Mouse (Mus musculus): Measurements from ENCODE around the gene Ccnj. TPM values are rescaled to one million over a fixed set of nuclear protein-coding genes. Genes with fewer than 3 reads are reported as not detected.

The Ccnj gene
- total RNA-seq (2014; fragmentation: Nextera tagmentation) (5.5 and 7.4 TPM in 2 replicates), total RNA-seq (2017) (9.3 and 9.5 TPM in 2 replicates)

DNA sequence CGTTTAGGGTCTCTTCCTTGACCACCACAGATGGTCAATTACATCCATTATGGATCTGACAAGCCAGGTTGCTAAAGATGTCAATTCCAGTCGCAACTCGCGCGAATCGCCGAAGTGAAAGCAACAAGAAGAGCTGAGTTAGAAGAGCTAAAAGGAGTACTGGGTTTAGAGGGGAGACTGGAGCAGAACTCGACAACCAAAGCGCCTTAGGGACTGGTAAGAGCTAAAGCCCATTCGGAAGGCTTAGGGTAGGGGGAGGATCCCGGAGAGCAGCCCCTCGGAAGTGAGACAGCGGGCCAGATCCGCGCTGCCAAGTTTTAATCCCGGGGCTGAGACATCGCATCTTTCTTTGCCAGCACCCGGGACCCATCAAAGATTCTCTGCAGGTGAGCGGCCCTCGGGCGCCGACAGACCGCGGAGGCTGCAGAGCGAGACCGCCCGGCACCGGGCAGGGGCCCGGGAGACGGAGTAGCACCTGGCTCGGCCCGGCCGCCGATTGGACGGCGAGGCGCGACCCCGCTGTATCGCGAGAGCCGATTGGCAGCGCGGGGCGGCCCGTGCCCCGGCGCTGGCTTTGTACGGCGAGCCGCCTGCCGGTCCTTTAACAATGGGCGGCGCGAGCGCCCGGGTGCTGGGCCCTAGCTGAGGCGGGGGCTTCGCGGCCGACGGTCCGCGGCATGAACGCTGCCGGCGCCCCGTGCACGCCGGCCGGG, at the start of gene Ccnj:
TSS of gene Ccnj (plus strand) at position 577 of the 713 bp plus-strand sequence.
- peak; percentile 82 for ATAC-seq (replicated peaks; ENCODE audit: poor library complexity, severe bottlenecking)

DNA sequence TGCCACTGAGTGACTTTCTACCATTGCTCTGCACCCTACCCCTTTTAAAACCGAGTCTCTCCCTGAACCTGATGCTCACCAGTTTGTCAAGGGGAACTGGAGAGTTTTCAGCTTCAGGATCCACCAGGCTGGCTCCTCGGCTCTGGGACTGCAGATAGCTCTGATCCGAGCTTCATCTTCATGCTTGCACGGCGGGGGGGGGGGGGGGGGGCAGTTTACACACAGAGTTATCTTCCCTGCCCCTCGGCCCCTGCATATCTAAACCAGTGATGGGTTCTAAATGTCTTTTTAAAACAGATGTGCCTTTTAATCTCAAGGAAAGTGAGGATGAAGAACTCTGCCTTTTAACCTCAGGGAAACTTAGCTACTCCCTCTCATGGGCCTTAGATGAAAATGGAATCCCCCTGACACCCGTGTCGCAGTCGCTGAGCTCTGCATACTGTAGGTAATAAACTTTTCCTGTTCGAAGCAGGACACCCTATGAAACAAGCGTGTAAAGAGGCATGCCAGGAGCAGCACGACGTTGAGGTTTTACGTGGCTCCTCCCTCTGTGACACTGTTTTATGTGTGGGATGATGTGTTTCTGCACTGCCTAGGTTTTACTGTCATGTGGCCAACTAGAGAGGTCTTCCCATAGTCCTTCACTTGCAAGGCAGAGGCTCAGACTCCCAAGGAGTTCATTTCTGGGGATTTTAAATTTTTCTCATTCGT, 42.9 kb upstream of the Ccnj start:
- no peak; the same call in 1 of the 2 replicates for ATAC-seq (replicated peaks; ENCODE audit: poor library complexity, severe bottlenecking)

GRCm38 (mm10) chr19:40788715-40789084, 42.4 kb upstream of the Ccnj start:
- ATAC-seq (replicated peaks; ENCODE audit: poor library complexity, severe bottlenecking) = peak; percentile 90

DNA sequence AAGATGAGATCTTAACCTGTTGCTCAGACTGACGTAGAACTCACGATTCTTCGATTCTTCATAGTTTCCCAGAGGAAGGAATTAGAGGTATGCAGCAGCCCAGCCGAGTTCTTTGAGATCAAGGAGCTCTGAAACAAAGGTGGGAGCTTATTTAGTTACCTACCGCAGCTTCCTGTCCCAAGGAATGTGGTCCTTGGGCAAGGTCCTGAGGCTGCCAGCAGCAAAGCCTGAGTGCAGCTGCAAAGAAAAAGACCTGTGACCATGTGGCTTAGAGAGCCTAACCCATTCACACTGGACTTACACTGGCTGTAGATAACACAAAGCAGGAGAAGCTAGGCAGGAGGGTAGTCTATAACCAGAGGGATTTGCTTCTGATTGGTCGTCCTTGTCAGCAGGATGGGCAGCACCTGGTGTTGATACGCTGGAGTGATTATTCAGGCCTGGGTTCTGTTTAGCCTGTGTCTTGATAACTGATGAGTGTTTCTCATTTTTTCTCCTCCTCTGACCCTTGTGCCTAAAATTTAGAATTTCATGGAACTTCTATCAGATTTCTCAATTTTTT, 25.8 kb upstream of the Ccnj start:
- no peak for ATAC-seq (replicated peaks; ENCODE audit: poor library complexity, severe bottlenecking)

GRCm38 (mm10) chr19:40809858-40810257, 21.2 kb upstream of the Ccnj start:
- peak; percentile 43 for ATAC-seq (replicated peaks; ENCODE audit: poor library complexity, severe bottlenecking)

GRCm38 (mm10) chr19:40811840-40812239, 19.2 kb upstream of the Ccnj start:
- ATAC-seq (replicated peaks; ENCODE audit: poor library complexity, severe bottlenecking) = no peak

DNA sequence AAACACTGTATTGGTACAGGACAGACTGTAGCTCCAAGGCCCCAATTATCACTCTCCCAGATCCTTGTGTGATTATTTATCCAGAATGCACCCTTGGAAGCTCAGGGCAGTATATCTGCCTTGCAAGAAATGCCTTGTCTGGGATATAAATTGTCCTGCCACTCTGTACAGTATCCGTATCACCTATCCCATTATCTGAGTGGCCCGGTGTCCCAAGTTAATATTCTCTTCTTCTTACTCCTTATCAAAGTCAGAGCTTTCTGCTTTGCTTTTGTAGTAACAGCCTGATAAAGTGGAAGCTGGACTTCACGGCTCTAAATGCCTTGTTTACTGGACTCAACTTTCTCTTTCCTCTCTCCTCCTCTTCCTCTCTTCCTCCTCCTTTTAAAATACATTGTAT, 18.3 kb upstream of the Ccnj start:
- no peak for ATAC-seq (replicated peaks; ENCODE audit: poor library complexity, severe bottlenecking)

GRCm38 (mm10) chr19:40813385-40813784, 17.7 kb upstream of the Ccnj start:
- peak; percentile 63 for ATAC-seq (replicated peaks; ENCODE audit: poor library complexity, severe bottlenecking)

DNA sequence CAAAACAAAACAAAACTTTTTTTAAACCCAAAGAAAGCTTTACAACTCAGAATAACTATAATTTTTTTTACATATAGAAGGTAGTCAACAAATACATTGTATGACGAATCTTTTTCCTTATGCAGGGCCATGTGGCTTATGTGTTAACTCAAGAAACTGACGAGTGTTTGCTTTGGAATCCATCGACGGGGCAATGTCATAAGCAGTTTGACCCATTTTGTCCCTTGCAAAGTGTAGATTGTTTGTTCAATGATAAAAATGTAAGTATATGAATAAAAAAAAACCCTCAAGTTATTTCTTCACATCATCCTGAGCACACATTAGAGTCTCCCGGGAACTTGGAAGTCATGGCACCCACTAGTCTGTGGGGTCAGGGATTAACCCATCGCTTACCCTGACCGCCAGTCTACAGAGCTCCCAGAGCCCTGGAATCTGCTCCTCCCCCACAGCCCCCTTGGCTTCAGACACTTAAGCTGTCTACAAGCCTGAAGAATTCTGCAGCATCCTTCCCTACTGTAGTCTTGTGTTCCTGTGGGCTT, 15.4 kb upstream of the Ccnj start:
- ATAC-seq (replicated peaks; ENCODE audit: poor library complexity, severe bottlenecking) = no peak

DNA sequence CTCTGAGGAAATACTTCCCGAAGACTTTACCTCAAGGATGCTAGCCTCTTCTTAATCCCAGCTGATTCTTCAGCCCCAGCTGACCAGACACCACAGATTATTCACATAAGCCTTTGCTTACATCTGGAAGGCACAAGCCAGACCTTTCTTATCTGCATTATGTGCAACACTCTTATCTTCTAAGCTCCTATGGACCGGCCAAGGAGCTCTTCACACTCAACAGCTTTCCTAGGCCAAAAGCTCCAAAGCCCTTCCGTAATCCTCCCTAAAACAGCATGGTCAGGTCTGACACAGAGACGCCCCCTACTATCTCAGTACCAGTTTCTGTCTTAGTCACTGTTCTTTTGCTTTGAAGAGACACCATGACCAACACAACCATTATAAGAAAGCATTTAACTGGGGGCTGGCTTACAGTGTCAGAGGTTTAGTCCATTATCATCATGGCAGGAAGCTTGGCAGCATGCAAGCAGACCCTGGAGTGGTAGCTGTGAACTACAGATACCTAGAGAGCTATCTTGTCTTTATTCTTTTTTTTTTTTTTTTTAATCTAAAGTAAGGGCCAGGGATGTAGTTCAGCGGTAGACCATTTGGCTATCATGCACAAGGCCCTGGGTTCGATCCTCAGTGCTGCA, 13.1 kb upstream of the Ccnj start:
- ATAC-seq (replicated peaks; ENCODE audit: poor library complexity, severe bottlenecking) = no peak

DNA sequence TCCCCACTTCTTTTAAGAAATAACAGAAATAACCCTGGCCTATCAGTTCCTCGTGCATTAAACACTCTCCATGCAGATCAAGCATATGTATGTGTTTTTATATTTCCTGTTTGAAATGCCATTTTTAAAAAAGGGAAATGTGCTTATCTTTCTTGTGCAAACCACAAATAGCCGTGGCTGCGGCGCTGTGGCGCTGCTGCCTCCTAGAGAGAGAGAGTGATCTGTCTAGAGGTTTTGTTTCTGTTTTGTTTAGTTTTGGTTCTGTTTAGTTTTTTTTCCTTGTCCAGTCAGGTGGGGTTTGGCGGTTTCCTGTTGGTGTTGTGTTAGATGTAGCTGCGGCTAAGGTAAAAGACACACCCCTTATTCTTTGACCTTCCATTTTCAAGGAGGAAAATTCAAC, 12.3 kb upstream of the Ccnj start:
- peak; percentile 80 for ATAC-seq (replicated peaks; ENCODE audit: poor library complexity, severe bottlenecking)

- ATAC-seq (replicated peaks; ENCODE audit: poor library complexity, severe bottlenecking) = peak; percentile 31
These were observed 9.7 kb upstream of the Ccnj start for GRCm38 (mm10) chr19:40821306-40821825.

GRCm38 (mm10) chr19:40825636-40826035, 5.4 kb upstream of the Ccnj start:
- peak; percentile 73 for ATAC-seq (replicated peaks; ENCODE audit: poor library complexity, severe bottlenecking)

- ATAC-seq (replicated peaks; ENCODE audit: poor library complexity, severe bottlenecking) = no peak
These were observed 4.3 kb upstream of the Ccnj start for GRCm38 (mm10) chr19:40826735-40827134.

DNA sequence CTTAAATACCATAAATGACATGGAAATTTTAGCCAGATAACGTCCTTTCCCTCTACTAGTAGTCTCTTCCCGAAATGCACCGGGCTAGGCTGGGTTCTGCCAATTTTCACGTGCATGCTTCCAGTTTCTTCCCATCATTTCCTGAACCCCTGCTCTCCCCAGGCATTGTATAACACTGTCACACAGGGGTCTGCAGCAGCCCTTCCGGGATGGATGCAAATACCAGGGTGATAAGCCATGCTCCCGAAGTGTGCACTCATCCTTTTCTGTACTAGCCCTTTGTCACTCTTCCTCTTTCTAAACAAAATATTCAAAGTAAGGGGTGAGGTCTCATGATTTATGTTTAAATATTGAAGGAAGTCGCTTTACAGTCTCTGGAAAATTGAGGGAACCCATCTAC, 881 bp upstream of the Ccnj start:
- no peak for ATAC-seq (replicated peaks; ENCODE audit: poor library complexity, severe bottlenecking)

- ATAC-seq (replicated peaks; ENCODE audit: poor library complexity, severe bottlenecking) = peak; percentile 25
These were observed 530 bp downstream of the Ccnj start for GRCm38 (mm10) chr19:40831416-40832201.

DNA sequence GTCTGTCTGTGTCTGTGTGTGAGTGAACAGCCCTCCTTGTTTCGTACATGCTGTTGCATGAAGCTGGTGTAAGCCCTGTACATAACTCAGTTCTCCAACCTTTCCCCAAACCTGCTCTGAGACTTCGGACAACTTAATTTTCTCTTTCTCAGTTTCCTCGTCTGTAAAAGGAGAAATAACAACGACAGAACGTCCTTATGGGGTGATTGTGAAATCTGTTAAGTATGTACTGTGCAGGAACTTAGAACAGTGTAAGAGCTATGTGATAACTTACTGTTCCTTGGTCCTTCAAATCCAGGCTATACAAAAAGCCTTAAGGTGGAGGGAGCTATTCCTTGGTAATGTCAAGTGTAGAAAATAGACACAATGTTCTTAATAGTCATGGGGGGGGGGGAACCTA, 1.3 kb downstream of the Ccnj start:
- ATAC-seq (replicated peaks; ENCODE audit: poor library complexity, severe bottlenecking) = peak; percentile 59

GRCm38 (mm10) chr19:40834436-40834835, 3.4 kb downstream of the Ccnj start:
- no peak for ATAC-seq (replicated peaks; ENCODE audit: poor library complexity, severe bottlenecking)

GRCm38 (mm10) chr19:40838205-40838604, 7.1 kb downstream of the Ccnj start:
- ATAC-seq (replicated peaks; ENCODE audit: poor library complexity, severe bottlenecking) = no peak

GRCm38 (mm10) chr19:40840303-40840702, 9.2 kb downstream of the Ccnj start:
- ATAC-seq (replicated peaks; ENCODE audit: poor library complexity, severe bottlenecking) = no peak

Measured in granulocyte monocyte progenitor cell, adult 5-6 weeks (primary cell).